Mouse (Mus musculus) liver, adult 2 months (tissue): ENCODE results near the gene Gm20696. TPM values are rescaled to one million over a fixed set of nuclear protein-coding genes. Genes with fewer than 3 reads are reported as not detected.

Experiments used
- DNase-seq: peaks from one replicate; pipeline ENCODE4 v3.0.0-alpha.2; 2011; ENCODE audit warnings: low read depth, low spot score; ENCODE audit errors: extremely low read depth
- H3K27ac ChIP-seq: fragments of 200-500 bp; replicated peaks from 2 replicates; pipeline ENCODE4 v1.5.1; 2012; ENCODE audit warnings: low read depth, mild to moderate bottlenecking, control low read depth, inconsistent platforms, low read length; ENCODE audit not compliant: insufficient read depth
- H3K27me3 ChIP-seq: fragments of 200-500 bp; 2 replicates; pipeline ENCODE4 v1.6.1; 2012; ENCODE audit warnings: mild to moderate bottlenecking, moderate library complexity, low read length, inconsistent platforms; ENCODE audit not compliant: control insufficient read depth, insufficient read depth
- H3K36me3 ChIP-seq: fragments of 200-500 bp; 2 replicates; pipeline ENCODE4 v1.6.1; 2012; ENCODE audit warnings: low read length, inconsistent platforms; ENCODE audit not compliant: control insufficient read depth, insufficient read depth
- H3K4me1 ChIP-seq: fragments of 200-500 bp; 2 replicates; pipeline ENCODE4 v1.6.1; 2011; ENCODE audit warnings: low read length; ENCODE audit not compliant: control insufficient read depth, insufficient read depth
- H3K4me3 ChIP-seq: fragments of 200-500 bp; 2 replicates; pipeline ENCODE4 v1.5.1; 2011; ENCODE audit warnings: low read depth, mild to moderate bottlenecking, control low read depth, low read length, moderate library complexity; ENCODE audit not compliant: insufficient read depth
- H3K79me2 ChIP-seq: fragments of 200-500 bp; 2 replicates; pipeline ENCODE4 v1.6.1; 2012; ENCODE audit warnings: inconsistent platforms, mild to moderate bottlenecking, low read length, moderate library complexity; ENCODE audit not compliant: control insufficient read depth, insufficient read depth
- H3K9ac ChIP-seq: fragments of 200-500 bp; 2 replicates; pipeline ENCODE4 v1.6.1; 2012; ENCODE audit warnings: low read depth, mild to moderate bottlenecking, control low read depth, inconsistent platforms, low read length
- CTCF ChIP-seq: fragments of 200-500 bp; IDR thresholded peaks from 2 replicates; pipeline ENCODE4 v1.5.1; 2011; ENCODE audit warnings: low read depth, low read length, control low read depth
- POLR2A ChIP-seq: fragments of 200-500 bp; IDR thresholded peaks from 2 replicates; pipeline ENCODE4 v1.6.1; 2011; ENCODE audit warnings: low read length, control low read depth; ENCODE audit not compliant: insufficient read depth; ENCODE audit errors: extremely low read depth
- WGBS: fragments of 180-500 bp; shearing (Covaris S2); methylation state at CpG from one replicate; pipeline ENCODE4 v1.1.7; 2018; 5-methylcytosine and 5-hydroxymethylcytosine counted together
- polyA plus RNA-seq: library from polyadenylated mRNA; depleted of rRNA; stranded (reverse); fragments of >200 nt; gene quantifications from 2 replicates; pipeline ENCODE4 v1.2.3, GENCODE M21; 2012
- total RNA-seq: library from RNA; depleted of rRNA; stranded (reverse); fragments of >200 nt; gene quantifications from 2 replicates; pipeline ENCODE4 v1.2.3, GENCODE M21; 2014

Gm20696 gene
- total and polyA plus RNA-seq, 2 experiments = 0.26 to 6.5 TPM

- H3K9ac ChIP-seq = no peak overlapping the region
- TF ChIP-seq CTCF = no peak
- no peak for TF ChIP-seq POLR2A
- H3K27me3 ChIP-seq = no peaks in the 10 kb centered on the region
- H3K4me3 ChIP-seq = no peak overlapping the region
- H3K4me1 ChIP-seq = peaks cover 12% of the 10 kb centered on the region
- H3K36me3 ChIP-seq = no peaks in the 10 kb centered on the region
- DNase-seq = peak; percentile 74
- H3K79me2 ChIP-seq = no peaks in the 10 kb centered on the region; the same call in 1 of the 2 replicates
- no peak overlapping the region for H3K27ac ChIP-seq
- WGBS = 22% methylated on average over 19 of the region's 19 CpGs
These were observed 291.9 kb downstream of the Gm20696 start for GRCm38 (mm10) chr6:99374448-99375271.

DNA sequence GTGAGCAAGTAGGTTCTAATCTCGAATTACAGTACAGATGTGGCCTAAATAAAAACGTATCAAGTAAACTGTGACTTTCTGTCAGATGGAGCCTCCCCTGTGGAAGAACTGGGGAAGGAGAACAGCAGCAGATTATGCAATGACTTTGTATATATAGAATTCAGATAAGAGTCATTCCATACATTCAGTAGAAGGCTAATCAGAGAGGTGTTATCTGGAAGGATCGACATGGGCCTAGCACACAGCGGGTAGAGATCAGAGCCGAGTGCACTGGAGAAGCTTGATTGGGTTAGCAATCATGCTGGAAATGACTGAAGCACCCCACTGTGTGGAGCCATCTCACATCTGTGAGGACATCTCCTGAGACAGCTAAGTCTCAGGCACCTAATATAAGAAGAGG is 294.2 kb downstream of the Gm20696 start:
- no peaks in the 10 kb centered on the region; the same call in 1 of the 2 replicates for H3K79me2 ChIP-seq
- H3K4me3 ChIP-seq = no peak overlapping the region
- WGBS = 80% methylated on average over 5 of the region's 5 CpGs
- TF ChIP-seq POLR2A (no peak), CTCF (no peak)
- no peaks in the 10 kb centered on the region for H3K27me3 ChIP-seq
- no peak for DNase-seq
- H3K9ac ChIP-seq = no peak overlapping the region
- H3K27ac ChIP-seq = no peak overlapping the region
- H3K36me3 ChIP-seq = no peaks in the 10 kb centered on the region
- peaks cover 10% of the 10 kb centered on the region for H3K4me1 ChIP-seq

DNA sequence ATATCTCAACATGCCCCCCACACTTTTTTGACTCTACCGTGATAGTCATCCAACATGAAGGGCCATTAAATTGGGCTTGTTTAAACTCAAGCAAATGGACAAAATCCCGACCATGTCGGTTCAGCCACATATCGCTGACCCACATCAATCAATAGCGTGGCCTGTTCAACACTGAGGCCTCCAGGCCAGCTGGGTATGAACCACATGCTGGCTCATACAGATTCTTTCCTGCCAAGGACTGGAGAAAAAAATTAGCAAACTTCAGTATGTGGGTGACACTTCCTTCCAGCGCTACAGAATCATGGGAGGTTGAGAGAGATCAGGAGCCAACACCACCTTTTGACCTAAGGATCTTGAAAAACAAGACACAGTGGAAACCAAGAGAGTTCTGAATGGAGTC is 294.6 kb downstream of the Gm20696 start:
- 31% methylated on average over 6 of the region's 6 CpGs for WGBS
- Histone ChIP-seq H3K27ac (no peak overlapping the region), H3K9ac (no peak overlapping the region), H3K36me3 (no peaks in the 10 kb centered on the region; the same call in 1 of the 2 replicates), H3K4me3 (no peak overlapping the region), H3K4me1 (peaks cover 10% of the 10 kb centered on the region), H3K79me2 (no peaks in the 10 kb centered on the region; the same call in 1 of the 2 replicates), H3K27me3 (no peaks in the 10 kb centered on the region)
- peak; percentile 48 for DNase-seq
- TF ChIP-seq CTCF (no peak), POLR2A (no peak)

DNA sequence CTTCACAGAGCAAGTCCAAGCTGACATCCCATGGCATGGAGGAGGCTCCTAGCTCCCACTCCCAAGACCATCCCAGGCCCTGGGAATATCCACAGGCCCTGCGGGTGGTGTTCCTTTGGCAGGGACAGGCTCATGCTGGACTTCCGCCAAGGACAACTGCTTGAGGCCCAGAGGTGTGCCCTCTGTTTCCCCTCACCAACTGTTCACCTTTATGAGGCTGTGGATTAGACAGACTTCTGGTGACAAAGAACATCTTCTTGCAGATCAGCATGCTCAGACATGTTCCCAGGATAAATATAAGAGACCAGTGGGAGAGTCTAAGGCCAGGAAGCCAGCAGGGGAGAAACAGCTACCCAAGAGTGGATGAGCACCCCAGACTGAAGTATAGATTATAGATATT is 296.7 kb downstream of the Gm20696 start:
- no peak overlapping the region for H3K9ac ChIP-seq

DNA sequence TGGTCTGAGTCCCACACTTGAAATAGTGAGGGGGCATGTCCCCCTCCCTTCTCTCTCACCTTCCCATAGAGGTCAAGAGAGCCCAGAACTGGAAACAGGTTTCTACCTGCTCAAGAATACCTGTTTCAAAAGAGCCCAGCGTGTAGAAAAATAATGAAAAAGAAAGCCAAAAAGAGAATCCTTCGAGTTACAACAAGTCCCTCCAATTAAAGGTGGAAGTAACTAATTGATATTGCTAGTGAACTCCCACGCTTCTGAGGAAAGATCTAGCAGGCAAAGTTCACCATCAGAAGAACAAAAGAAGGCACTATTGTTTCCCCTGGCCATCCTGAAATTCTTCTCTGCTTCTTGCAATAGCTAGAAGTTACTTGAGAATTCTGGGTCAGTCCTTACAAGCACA is 297.4 kb downstream of the Gm20696 start:
- WGBS = 91% methylated on average over 3 of the region's 3 CpGs
- H3K36me3 ChIP-seq = peaks cover 2% of the 10 kb centered on the region; the same call in 1 of the 2 replicates
- no peak for DNase-seq
- no peak overlapping the region for H3K4me3 ChIP-seq
- H3K4me1 ChIP-seq = no peaks in the 10 kb centered on the region
- no peaks in the 10 kb centered on the region for H3K27me3 ChIP-seq
- TF ChIP-seq POLR2A (no peak), CTCF (no peak)
- no peak overlapping the region for H3K9ac ChIP-seq
- H3K27ac ChIP-seq = no peak overlapping the region
- H3K79me2 ChIP-seq = no peaks in the 10 kb centered on the region; the same call in none of the 2 replicates

More for the DNA sequence above, 296.7 kb downstream of the Gm20696 start:
- WGBS = 84% methylated on average over 2 of the region's 2 CpGs
- TF ChIP-seq POLR2A (no peak), CTCF (no peak)
- H3K27me3 ChIP-seq = no peaks in the 10 kb centered on the region
- H3K79me2 ChIP-seq = no peaks in the 10 kb centered on the region; the same call in none of the 2 replicates
- H3K36me3 ChIP-seq = peaks cover 2% of the 10 kb centered on the region; the same call in 1 of the 2 replicates
- peaks cover 6% of the 10 kb centered on the region for H3K4me1 ChIP-seq
- no peak for DNase-seq
- H3K4me3 ChIP-seq = no peak overlapping the region
- no peak overlapping the region for H3K27ac ChIP-seq
